Mouse (Mus musculus) cerebellum, adult 2 months (tissue): ENCODE data around the gene Gm49380.

Experiments
- CTCF ChIP-seq: fragments of 200-500 bp; IDR thresholded peaks from 2 replicates; pipeline ENCODE4 v1.5.1; 2011; ENCODE audit warnings: low read depth, mild to moderate bottlenecking, control low read depth, low read length, moderate library complexity, borderline replicate concordance; ENCODE audit not compliant: insufficient read depth
- POLR2A ChIP-seq: fragments of 200-500 bp; IDR thresholded peaks from 2 replicates; pipeline ENCODE4 v1.6.1; 2011; ENCODE audit warnings: low read length, control low read depth, borderline replicate concordance; ENCODE audit not compliant: insufficient read depth

GRCm38 (mm10) chr9:44045884-44046272 is 67.4 kb downstream of the Gm49380 start:
- no peak for TF ChIP-seq POLR2A
- TF ChIP-seq CTCF: no peak
